Mouse (Mus musculus) midbrain, embryonic 16.5 days (tissue): ENCODE data around the gene Syt14. TPM values are rescaled to one million over a fixed set of nuclear protein-coding genes. Genes with fewer than 3 reads are reported as not detected.
A peak's percentile ranks its signal among the peaks of the same experiment; 100 is the strongest.

Experiments
- ATAC-seq: fragments of 200-750 bp; cut with Nextera tagmentation; 2 replicates; pipeline ENCODE4 v1.8.0; 2017; ENCODE audit warnings: moderate TSS enrichment
- H3K27ac ChIP-seq: fragments of 300-500 bp; sonication (generic); 2 replicates; pipeline ENCODE4 v1.5.1; 2014; ENCODE audit warnings: mild to moderate bottlenecking, low read length, mixed read lengths
- H3K27me3 ChIP-seq: fragments of 300-500 bp; sonication (generic); 2 replicates; pipeline ENCODE4 v1.6.1; 2014; ENCODE audit warnings: low read depth, low read length, mixed read lengths; ENCODE audit not compliant: control insufficient read depth, insufficient read depth
- H3K36me3 ChIP-seq: fragments of 300-500 bp; sonication (generic); 2 replicates; pipeline ENCODE4 v1.6.1; 2014; ENCODE audit warnings: mild to moderate bottlenecking, low read length, moderate library complexity, mixed read lengths; ENCODE audit not compliant: control insufficient read depth, insufficient read depth
- H3K4me1 ChIP-seq: fragments of 300-500 bp; sonication (generic); 2 replicates; pipeline ENCODE4 v1.6.1; 2014; ENCODE audit warnings: mild to moderate bottlenecking, low read length, mixed read lengths; ENCODE audit not compliant: control insufficient read depth, insufficient read depth
- H3K4me2 ChIP-seq: fragments of 300-500 bp; sonication (generic); 2 replicates; pipeline ENCODE4 v1.6.1; 2014; ENCODE audit warnings: mild to moderate bottlenecking, low read length, mixed read lengths
- H3K4me3 ChIP-seq: fragments of 300-500 bp; sonication (generic); 2 replicates; pipeline ENCODE4 v1.5.1; 2014; ENCODE audit warnings: low read depth, mild to moderate bottlenecking, low read length, moderate library complexity, mixed read lengths
- H3K9ac ChIP-seq: fragments of 300-500 bp; sonication (generic); 2 replicates; pipeline ENCODE4 v1.6.1; 2014; ENCODE audit warnings: low read depth, low read length, mixed read lengths
- H3K9me3 ChIP-seq: fragments of 300-500 bp; sonication (generic); replicated peaks from 2 replicates; pipeline ENCODE4 v1.6.1; 2014; ENCODE audit warnings: mild to moderate bottlenecking, low read length, mixed read lengths; ENCODE audit not compliant: control insufficient read depth, poor library complexity, severe bottlenecking
- WGBS: fragments of 180-500 bp; shearing (Covaris S2); extraction: QIAGEN DNeasy Blood & Tissue Kit; methylation state at CpG from one replicate; pipeline ENCODE4 v1.1.7; 2014; 5-methylcytosine and 5-hydroxymethylcytosine counted together
- polyA plus RNA-seq: library from polyadenylated mRNA; unstranded; fragments of >200 nt; fragmentation: Nextera tagmentation; extraction: Ambion mirVana; gene quantifications from 2 replicates; pipeline ENCODE4 v1.2.1, GENCODE M21; 2015

The Syt14 gene
- polyA plus RNA-seq, 1 experiment from 2014 or later = 6.9 TPM

GRCm38 (mm10) chr1:192962323-192962722, 73.3 kb downstream of the Syt14 start:
- Histone ChIP-seq H3K27me3 (no peaks in the 10 kb centered on the region), H3K4me2 (no peak overlapping the region), H3K4me1 (no peaks in the 10 kb centered on the region), H3K36me3 (no peaks in the 10 kb centered on the region), H3K4me3 (no peak overlapping the region), H3K27ac (no peak overlapping the region), H3K9me3 (no peaks in the 10 kb centered on the region), H3K9ac (no peak overlapping the region)
- WGBS = 66% methylated on average over 5 of the region's 5 CpGs
- ATAC-seq = no peak

GRCm38 (mm10) chr1:192947839-192948173, 87.8 kb downstream of the Syt14 start:
- Histone ChIP-seq H3K27ac (peak overlapping the region; percentile 77), H3K9me3 (no peaks in the 10 kb centered on the region), H3K9ac (no peak overlapping the region), H3K4me2 (0 out of 2 replicates have a peak overlapping the region, but pooled peaks have one; percentile 1), H3K4me3 (no peak overlapping the region), H3K4me1 (peaks cover 6% of the 10 kb centered on the region; the same call in 1 of the 2 replicates), H3K27me3 (no peaks in the 10 kb centered on the region), H3K36me3 (no peaks in the 10 kb centered on the region)
- WGBS = 16% methylated on average over 2 of the region's 2 CpGs
- peak; percentile 84 for ATAC-seq

DNA sequence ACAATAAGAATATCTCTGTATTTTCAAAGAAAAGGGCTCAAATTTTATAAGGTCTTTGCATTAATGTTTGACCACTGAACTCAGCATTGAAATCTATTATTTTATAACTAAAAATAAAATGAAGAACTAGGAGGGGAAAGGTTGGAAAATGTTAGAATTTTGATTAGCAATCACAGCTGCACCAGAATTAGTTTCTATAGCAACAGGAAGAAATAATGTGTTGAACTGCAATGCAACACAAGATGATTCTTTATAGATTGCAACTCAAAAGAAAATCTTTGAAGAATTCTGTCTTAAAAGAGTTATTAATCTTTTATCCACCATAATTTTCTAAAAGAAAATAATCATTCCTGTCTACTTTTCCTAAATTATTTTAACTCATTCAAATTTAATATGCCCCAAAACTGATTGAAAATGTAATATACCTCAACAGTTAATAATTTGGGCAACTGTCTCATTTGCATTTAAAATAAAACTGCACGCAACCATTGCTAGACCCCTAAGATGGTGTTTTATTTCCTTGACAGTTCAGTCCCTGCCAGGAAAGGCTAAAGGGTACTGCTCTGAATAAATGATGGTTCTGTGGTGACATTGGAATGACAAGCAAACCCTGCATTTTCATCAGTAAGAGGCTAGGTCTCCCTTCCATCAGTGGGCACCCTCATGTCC, 88.3 kb downstream of the Syt14 start:
- H3K4me2 ChIP-seq = 0 out of 2 replicates have a peak overlapping the region, but pooled peaks have one; percentile 1
- H3K27ac ChIP-seq = peak overlapping the region; percentile 77
- H3K9me3 ChIP-seq = no peaks in the 10 kb centered on the region
- H3K27me3 ChIP-seq = no peaks in the 10 kb centered on the region
- H3K9ac ChIP-seq = no peak overlapping the region
- H3K4me1 ChIP-seq = peaks cover 6% of the 10 kb centered on the region; the same call in 1 of the 2 replicates
- 14% methylated on average over 1 of the region's 1 CpGs for WGBS
- H3K36me3 ChIP-seq = no peaks in the 10 kb centered on the region
- no peak overlapping the region for H3K4me3 ChIP-seq
- no peak; the same call in 1 of the 2 replicates for ATAC-seq

DNA sequence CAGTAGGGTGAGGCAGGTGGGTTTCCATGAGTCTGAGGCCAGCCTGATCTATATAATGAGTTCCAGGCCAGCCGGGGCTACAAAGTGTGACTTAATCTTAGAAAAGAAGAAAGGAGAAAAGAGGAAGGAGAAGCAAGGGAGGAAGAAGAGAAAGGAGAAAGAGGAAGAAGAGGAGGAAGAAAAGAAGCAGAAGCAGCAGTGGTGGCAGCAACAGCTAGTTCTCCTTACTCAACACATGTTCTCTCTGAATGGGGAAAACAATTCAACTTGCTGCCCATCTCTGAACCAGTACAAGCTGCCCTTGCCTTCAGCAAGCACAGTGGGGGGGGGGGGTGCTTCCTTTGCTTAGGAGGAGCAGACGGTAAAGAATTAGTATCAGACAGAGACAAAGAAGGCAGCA, 96.5 kb downstream of the Syt14 start:
- no peak for ATAC-seq
- Histone ChIP-seq H3K4me1 (no peaks in the 10 kb centered on the region), H3K36me3 (no peaks in the 10 kb centered on the region), H3K9me3 (no peaks in the 10 kb centered on the region), H3K4me2 (no peak overlapping the region), H3K27ac (no peak overlapping the region), H3K9ac (no peak overlapping the region), H3K27me3 (no peaks in the 10 kb centered on the region), H3K4me3 (no peak overlapping the region)
- 54% methylated on average over 2 of the region's 2 CpGs for WGBS

DNA sequence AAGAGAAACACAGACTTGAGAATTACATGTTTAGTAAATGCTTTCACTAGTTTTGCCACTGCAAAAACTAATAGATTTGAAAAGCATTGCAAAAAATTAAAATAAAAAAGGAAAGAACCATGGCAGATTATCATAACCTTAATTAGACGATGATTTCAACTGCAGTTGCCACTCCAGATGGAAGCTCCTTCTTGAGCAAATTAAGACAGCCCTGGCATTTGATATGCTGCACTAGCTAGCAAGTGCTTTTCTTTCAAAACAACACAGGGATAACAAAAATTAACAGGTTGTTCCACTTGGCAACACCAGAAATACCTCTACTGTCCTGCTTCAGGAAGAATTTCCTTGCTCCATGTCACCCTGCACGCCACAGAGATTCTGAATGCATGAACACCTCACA, 97.6 kb downstream of the Syt14 start:
- 89% methylated on average over 2 of the region's 2 CpGs for WGBS
- Histone ChIP-seq H3K27me3 (no peaks in the 10 kb centered on the region), H3K4me3 (no peak overlapping the region)

DNA sequence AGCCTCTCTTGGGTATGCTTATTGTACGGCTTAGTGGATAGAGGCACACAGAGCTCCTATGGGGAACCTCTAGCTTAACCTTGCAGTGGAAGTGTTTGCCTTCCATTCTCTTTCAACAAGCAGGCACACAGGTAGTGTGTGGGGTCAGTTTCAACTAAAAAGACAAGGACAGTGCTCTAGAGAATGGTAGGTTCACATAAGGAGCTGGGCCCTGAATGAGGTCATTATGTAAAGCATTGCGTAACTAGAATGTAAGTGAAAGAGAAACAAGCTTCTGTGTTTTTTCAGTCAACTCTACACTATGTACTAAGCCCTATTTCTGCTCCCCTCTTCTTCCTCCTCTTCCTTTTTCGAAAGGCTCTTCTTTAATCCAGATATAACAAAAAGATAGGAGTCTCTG, 103.8 kb downstream of the Syt14 start:
- WGBS = 86% methylated on average over 3 of the region's 3 CpGs
- no peak overlapping the region for H3K4me2 ChIP-seq
- H3K27ac ChIP-seq = no peak overlapping the region
- peaks cover 4% of the 10 kb centered on the region; the same call in 1 of the 2 replicates for H3K36me3 ChIP-seq
- no peak overlapping the region for H3K9ac ChIP-seq
- no peaks in the 10 kb centered on the region for H3K9me3 ChIP-seq
- H3K4me1 ChIP-seq = no peaks in the 10 kb centered on the region
- no peaks in the 10 kb centered on the region for H3K27me3 ChIP-seq
- ATAC-seq = no peak
- no peak overlapping the region for H3K4me3 ChIP-seq

More for the DNA sequence above, 97.6 kb downstream of the Syt14 start:
- Histone ChIP-seq H3K36me3 (0 out of 2 replicates have a peak, but pooled peaks cover under 1% of the 10 kb centered on the region), H3K9me3 (no peaks in the 10 kb centered on the region), H3K9ac (no peak overlapping the region), H3K27ac (no peak overlapping the region), H3K4me2 (no peak overlapping the region), H3K4me1 (no peaks in the 10 kb centered on the region)
- no peak for ATAC-seq

DNA sequence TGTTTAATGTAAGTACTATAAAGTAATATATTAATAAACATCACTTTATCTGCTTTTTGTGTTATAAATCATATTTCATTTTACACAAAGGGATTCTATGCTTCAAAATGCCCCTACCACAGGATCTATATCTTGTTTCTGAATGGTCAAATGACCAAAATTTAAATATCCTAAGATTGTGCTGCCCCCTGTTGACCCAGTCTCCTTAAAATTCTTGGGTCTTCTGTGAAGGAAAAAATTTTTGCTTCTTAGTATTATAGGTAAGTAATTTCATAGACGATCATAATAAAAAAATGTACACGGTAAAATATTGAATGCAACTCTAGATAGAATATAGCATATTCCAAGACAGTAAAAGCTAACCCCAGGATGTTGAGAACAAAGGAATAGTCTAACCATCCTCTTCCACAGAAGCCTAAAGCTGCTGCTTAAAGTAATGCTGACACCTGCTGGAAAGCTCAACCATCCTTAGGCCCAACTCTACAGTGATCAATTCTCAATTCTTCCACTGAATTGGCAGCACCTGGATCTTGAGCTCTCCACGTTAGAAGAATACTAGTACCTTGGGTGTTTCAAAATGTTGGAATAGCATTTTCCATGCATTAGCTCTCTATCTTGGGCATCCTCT, 123.4 kb downstream of the Syt14 start:
- Histone ChIP-seq H3K4me1 (no peaks in the 10 kb centered on the region), H3K27ac (0 out of 2 replicates have a peak overlapping the region, but pooled peaks have one; percentile 33), H3K27me3 (no peaks in the 10 kb centered on the region), H3K36me3 (peaks cover 9% of the 10 kb centered on the region), H3K9ac (no peak overlapping the region), H3K4me3 (no peak overlapping the region), H3K9me3 (no peaks in the 10 kb centered on the region), H3K4me2 (no peak overlapping the region)
- ATAC-seq = peak; percentile 32; the same call in 1 of the 2 replicates
- 69% methylated on average over 3 of the region's 3 CpGs for WGBS

DNA sequence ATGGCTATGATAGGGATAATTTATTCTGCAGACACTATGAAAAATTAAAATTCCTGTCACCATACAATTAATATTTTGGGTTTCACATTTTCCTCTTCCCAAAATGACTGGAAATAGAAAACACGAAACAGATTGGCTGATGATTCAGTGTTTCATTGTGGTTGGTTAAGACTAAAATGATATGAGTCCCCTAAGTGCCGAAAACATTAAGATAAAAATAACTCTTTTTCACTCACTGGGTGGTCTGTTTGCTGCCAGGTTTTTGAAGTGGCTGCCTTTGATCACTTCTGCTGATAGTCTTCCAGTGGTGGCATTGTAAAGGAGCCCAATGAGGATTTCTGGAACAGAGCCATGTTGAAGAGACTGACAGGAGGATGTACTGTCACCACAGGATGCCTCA, 134.1 kb downstream of the Syt14 start:
- 66% methylated on average over 2 of the region's 2 CpGs for WGBS
- peaks cover 6% of the 10 kb centered on the region; the same call in 1 of the 2 replicates for H3K36me3 ChIP-seq

GRCm38 (mm10) chr1:192900913-192901312, 134.7 kb downstream of the Syt14 start:
- H3K27ac ChIP-seq = no peak overlapping the region
- H3K9ac ChIP-seq = no peak overlapping the region
- no peak for ATAC-seq
- no peaks in the 10 kb centered on the region for H3K9me3 ChIP-seq
- no peaks in the 10 kb centered on the region for H3K27me3 ChIP-seq
- no peaks in the 10 kb centered on the region for H3K4me1 ChIP-seq
- no peak overlapping the region for H3K4me3 ChIP-seq
- H3K36me3 ChIP-seq = peaks cover 6% of the 10 kb centered on the region; the same call in 1 of the 2 replicates
- 81% methylated on average over 3 of the region's 3 CpGs for WGBS
- H3K4me2 ChIP-seq = no peak overlapping the region

More for the DNA sequence above, 134.1 kb downstream of the Syt14 start:
- no peak overlapping the region for H3K27ac ChIP-seq
- H3K4me2 ChIP-seq = no peak overlapping the region
- H3K27me3 ChIP-seq = no peaks in the 10 kb centered on the region
- H3K4me3 ChIP-seq = no peak overlapping the region
- no peak overlapping the region for H3K9ac ChIP-seq
- no peak for ATAC-seq
- H3K9me3 ChIP-seq = no peaks in the 10 kb centered on the region
- H3K4me1 ChIP-seq = no peaks in the 10 kb centered on the region
